Mouse (Mus musculus) left cerebral cortex, postnatal 4 days (tissue): ENCODE results near the gene Slc25a13. TPM values are rescaled to one million over a fixed set of nuclear protein-coding genes. Genes with fewer than 3 reads are reported as not detected.

ENCODE experiments used
- DNase-seq: peaks from one replicate; pipeline ENCODE4 v3.0.0-alpha.2; 2022
- intact Hi-C: fragments of 180-260 bp; cut with DNase I; formaldehyde crosslinking; loops from one replicate; pipeline ENCODE4 v1.15.1; 2025
- total RNA-seq, 2 experiments: library from RNA; stranded (reverse); gene quantifications; 2 replicates each; pipeline ENCODE4 v1.2.3; 2021

Gene Slc25a13
- total RNA-seq = 1 to 10 TPM; 2.4 to 2.5 TPM

DNA sequence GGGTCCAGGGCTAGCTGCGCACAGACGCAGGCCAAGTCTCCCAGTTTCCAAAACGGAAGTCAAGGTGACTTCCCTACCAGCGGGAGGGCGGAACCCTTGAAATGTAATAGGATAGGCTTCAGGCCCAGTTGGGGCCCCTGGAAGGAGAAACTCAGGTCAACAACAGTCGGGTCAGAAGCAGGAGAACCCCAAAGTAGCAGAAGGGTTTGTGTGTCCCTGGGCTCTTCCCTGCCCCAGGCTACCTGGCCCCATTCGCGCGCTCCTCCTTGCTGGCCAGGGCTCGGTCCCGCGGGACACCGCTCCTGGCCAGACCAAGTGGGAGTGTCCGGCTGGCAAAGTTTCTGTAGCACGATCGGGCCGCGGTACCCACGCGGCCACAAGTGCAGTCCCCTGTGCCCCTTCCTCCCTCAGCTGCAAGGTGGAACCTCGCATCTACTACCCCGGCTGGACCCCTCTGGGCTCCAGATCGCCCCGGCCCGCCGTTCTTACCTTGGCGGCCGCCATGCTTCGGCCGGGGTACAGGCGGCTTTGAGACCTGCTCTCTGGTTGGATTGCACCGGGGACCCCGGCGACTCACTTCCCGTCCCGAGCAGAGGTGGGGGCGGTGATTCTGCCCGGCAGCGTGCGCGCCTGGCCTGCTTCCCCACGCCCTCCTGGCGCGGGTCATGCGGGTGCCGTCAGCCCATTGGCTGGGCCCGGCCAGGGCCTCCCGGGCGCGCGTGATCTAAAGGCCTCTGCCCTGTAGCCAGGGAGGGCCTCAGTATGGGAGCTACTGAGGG is at the start of gene Slc25a13:
Gene Slc25a13, minus strand, starts transcription at position 667 of the 779 bp plus-strand sequence.
- intact Hi-C loops = no loop called here
- DNase-seq = peak; percentile 49

GRCm38 (mm10) chr6:6265761-6266160 is 48.8 kb upstream of the Slc25a13 start:
- intact Hi-C loops = no loop called here
- DNase-seq = no peak

DNA sequence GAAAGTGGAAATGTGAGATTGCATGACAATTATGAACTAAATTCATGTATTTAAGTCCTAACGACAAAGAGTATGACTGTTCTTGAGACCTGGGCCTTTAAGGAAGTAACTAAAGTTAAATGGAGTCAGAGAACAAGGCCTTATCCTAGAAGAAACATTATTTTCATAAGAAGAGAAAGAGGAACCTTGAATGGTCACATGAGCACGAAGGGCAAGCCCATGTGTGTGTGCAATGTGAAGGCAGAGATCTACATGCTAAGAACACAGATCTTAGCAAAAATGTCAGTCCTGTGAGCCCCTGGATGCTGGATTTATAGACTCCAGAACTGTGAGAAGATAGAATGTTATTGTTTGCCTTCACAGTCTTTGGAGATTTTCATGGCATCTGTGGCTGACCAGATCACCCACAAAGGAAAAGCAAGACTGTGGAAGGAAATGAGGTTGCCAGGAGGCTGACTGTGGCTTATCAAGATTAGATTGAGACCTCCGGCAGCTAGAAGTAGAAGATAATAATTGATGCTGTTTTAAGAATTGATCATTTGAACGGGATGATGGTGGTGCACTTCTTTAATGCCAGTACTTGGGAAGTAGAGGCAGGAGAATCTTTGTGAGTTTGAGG is 46.4 kb upstream of the Slc25a13 start:
- intact Hi-C loops = no loop called here
- no peak for DNase-seq

- no peak for DNase-seq
- intact Hi-C loops = no loop called here
Measured at GRCm38 (mm10) chr6:6260917-6261316, 43.9 kb upstream of the Slc25a13 start.

- intact Hi-C loops = no loop called here
Measured at GRCm38 (mm10) chr6:6248500-6248899, 31.5 kb upstream of the Slc25a13 start.

GRCm38 (mm10) chr6:6243828-6244227 is 26.9 kb upstream of the Slc25a13 start:
- no peak for DNase-seq
- intact Hi-C loops = no loop called here

More at GRCm38 (mm10) chr6:6248500-6248899, 31.5 kb upstream of the Slc25a13 start:
- DNase-seq = no peak

- DNase-seq = no peak
Measured at GRCm38 (mm10) chr6:6242114-6242513, 25.1 kb upstream of the Slc25a13 start.

GRCm38 (mm10) chr6:6236788-6237298 is 19.9 kb upstream of the Slc25a13 start:
- intact Hi-C loops = no loop called here

More at GRCm38 (mm10) chr6:6242114-6242513, 25.1 kb upstream of the Slc25a13 start:
- intact Hi-C loops = no loop called here

DNA sequence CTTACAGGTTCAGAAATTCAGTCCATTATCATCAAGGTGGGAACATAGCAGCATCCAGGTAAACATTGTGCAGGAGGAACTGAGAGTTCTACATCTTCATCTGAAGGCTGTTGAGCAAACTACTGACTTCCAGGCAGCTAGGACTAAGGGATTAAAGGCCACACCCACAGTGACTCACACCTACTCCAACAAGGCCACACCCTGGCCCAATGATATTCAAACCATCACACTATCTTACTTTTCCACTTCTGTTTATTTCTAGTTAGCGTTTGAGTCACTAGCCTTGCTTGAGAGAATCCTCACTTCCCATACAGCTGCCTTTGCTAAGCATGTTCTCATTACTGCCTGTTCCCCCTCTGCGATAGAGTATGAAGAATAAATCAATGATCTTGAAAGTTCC is 13.3 kb upstream of the Slc25a13 start:
- DNase-seq = no peak
- intact Hi-C loops = no loop called here

More at GRCm38 (mm10) chr6:6236788-6237298, 19.9 kb upstream of the Slc25a13 start:
- no peak for DNase-seq

GRCm38 (mm10) chr6:6222721-6223120 is 5.7 kb upstream of the Slc25a13 start:
- intact Hi-C loops = no loop called here

DNA sequence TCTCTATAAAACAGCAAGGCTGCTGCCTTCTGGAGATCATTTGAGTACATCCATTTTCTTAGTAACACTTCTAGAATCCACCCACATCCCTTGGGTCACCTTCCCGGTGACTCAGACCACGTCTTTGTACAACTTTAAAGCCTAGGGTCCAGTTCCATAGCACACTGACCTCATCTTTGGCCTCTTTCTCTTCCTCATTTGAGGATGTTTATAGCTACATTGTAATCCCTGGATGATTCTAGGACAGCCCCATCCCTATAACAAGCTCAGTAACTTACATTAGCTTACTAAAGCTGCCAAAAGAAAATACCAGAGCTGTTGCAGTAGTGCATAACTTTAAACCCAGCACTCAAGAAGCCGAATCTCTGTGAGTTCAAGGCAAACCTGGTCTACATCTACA is 3.6 kb upstream of the Slc25a13 start:
- intact Hi-C loops = no loop called here
- no peak for DNase-seq

More at GRCm38 (mm10) chr6:6222721-6223120, 5.7 kb upstream of the Slc25a13 start:
- no peak for DNase-seq

- no peak for DNase-seq
- intact Hi-C loops = no loop called here
Measured at GRCm38 (mm10) chr6:6219661-6220370, 2.8 kb upstream of the Slc25a13 start.

DNA sequence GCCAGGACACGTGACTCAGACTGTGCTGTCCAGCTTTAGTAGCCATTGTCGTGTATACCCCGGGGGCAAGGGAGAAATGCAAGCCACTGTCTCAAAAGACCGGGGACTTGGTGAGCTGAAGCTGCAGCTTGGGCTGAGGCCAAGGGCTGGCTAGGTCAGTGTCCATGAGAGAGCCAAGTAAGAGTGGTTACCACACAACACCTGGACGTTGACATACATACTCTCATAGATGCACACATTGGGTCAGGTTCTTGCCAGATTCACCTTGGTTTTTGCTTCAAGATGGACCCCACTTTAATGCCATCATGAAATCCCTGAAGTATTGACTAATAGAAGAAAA is 283 bp upstream of the Slc25a13 start:
- intact Hi-C loops = no loop called here
- no peak for DNase-seq

DNA sequence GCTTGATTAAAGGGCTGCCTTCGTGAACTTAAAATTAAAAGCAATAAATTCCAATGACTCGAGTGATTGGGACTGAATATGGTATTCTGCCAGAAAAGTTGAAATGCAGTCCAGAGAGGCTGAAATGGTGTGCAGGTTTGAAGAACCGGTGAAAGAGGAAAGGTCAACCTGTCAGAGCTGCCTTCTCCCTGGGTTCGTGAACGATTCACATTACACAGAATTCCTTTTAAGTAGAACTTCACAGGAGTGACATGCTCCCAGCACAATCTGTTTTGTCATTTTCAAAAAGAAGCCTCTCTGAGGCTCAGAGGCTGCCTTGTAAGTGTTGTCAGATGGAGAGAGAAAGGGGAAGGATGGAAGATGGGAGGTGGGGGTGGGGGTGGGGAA is 860 bp downstream of the Slc25a13 start:
- DNase-seq = no peak
- intact Hi-C loops = no loop called here

DNA sequence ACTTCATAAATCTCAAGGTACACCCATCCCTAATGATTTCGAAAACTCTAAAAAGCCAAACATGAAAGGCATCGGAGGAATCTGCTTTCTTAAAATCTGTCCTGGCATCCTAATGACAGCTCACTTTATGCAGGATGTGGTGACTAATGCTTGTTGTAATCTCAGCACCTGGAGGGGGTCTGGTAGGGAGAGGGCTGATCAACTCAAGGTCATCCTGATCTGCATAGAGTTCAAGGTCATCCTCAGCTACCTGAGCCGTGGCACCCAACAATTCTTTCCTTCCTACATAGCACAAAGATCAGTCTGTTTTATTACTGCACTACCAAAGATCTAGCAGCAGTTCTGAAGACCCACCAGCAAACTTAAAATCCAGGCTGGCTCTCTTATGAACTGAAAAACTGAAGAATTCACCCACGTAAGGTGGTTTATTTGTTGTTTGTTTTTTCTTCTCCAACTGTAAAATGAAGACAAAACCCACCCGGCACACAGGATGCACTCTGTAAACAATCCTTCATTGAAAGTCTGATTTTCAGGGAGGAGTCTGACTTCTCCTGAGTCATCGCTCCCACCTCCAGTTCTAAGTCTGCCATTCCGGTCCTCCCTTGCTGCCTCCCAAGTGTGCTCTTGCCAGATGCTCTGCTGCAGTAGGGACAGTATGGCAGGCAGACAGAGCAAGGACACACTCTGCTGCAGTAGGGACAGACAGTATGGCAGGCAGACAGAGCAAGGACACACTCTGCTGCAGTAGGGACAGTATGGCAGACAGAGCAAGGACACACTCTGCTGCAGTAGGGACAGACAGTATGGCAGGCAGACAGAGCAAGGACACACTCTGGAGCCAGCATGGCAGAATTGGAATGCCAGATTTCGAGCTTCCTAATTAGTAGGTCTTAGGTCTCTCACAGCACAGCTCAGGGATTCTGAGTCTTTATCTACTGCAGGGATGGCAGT is 4.3 kb downstream of the Slc25a13 start:
- no peak for DNase-seq
- intact Hi-C loops = no loop called here

DNA sequence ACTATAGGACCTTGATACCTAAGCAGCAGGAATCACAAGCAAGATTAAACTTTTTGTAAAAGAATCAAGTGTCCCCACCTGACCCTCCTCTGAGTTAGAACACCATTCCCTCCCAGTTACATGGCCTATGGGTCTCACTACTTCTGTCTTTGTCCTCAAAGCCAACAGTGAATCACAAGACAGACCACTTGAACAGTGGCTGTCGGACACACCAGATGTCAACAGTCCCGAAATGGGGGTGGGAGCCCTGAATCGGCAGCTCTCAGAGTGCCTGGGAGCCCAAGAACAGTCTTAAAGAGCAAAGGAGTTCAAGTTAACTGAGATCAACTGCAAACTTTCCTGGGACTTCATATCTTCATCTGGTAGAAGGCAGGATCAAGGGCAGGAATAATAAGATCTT is 5.0 kb downstream of the Slc25a13 start:
- DNase-seq = no peak
- intact Hi-C loops = no loop called here

DNA sequence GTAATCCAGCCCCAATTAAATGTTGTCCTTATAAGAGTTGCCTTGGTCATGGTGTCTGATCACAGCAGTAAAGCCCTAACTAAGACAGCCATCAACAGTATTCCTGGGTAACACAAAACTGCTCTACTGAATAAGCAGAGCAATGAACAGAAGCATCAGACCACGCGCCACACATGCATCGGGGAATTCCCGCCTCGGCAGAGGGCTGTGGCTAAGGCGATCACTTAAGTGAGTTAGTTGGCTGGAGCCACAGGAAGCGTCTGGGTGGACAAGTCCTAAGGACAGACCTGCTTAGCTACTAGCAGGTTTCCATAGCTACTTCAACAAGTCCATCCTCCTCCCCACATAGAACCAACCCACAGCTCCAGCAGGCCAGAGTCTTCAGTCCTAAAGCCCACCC is 6.3 kb downstream of the Slc25a13 start:
- DNase-seq = no peak
- intact Hi-C loops = no loop called here

- intact Hi-C loops = no loop called here
- no peak for DNase-seq
Measured at GRCm38 (mm10) chr6:6208351-6209059, 8.5 kb downstream of the Slc25a13 start.

- no peak for DNase-seq
- intact Hi-C loops = no loop called here
Measured at GRCm38 (mm10) chr6:6207836-6208235, 9.1 kb downstream of the Slc25a13 start.

DNA sequence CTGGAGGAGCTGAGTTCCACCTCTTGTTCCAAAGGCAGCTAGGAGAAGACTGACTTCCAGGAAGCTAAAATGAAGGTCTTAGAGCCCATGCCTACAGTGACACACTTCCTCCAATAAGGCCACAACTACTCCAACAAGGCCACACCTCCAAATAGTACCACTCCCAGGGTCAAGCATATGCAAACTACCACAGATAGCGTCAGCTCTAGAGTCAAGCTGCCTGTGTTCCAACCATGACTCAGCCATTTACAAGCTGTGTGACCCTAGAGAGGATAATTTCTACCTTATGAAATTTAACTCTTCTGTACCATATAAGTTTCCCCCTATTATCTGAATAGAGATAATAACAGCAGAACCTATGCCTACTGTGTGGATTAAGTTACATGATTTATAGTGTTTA is 9.6 kb downstream of the Slc25a13 start:
- intact Hi-C loops = no loop called here

More for the DNA sequence above, 9.6 kb downstream of the Slc25a13 start:
- DNase-seq = no peak
